Mouse (Mus musculus) heart, embryonic 14.5 days (tissue): ENCODE results near the gene Senp3. TPM values are rescaled to one million over a fixed set of nuclear protein-coding genes. Genes with fewer than 3 reads are reported as not detected.

Source experiments
- ATAC-seq: fragments of 200-750 bp; cut with Nextera tagmentation; 2 replicates; pipeline ENCODE4 v1.8.0; 2017; ENCODE audit warnings: low read depth, moderate TSS enrichment; ENCODE audit not compliant: insufficient number of reproducible peaks, insufficient read depth, low FRiP score
- H3K27ac ChIP-seq, 2 experiments: fragments of 200-500 bp in 1 of 2; fragments of 300-500 bp in 1 of 2; sonication (generic) in 1 of 2; replicated peaks in 1 of 2; 2 replicates each; pipeline ENCODE4 v1.5.1; 2012 to 2014; ENCODE audit warnings: low read depth in 2 of 2, low read length in 2 of 2, control low read depth in 1 of 2, mild to moderate bottlenecking in 1 of 2, mixed read lengths in 1 of 2; ENCODE audit not compliant: control insufficient read depth in 1 of 2, insufficient read depth in 1 of 2
- H3K27me3 ChIP-seq: fragments of 300-500 bp; sonication (generic); 2 replicates; pipeline ENCODE4 v1.6.1; 2014; ENCODE audit warnings: mild to moderate bottlenecking, low read length, control low read depth; ENCODE audit not compliant: control insufficient read depth, insufficient read depth
- H3K36me3 ChIP-seq: fragments of 300-500 bp; sonication (generic); 2 replicates; pipeline ENCODE4 v1.6.1; 2014; ENCODE audit warnings: mild to moderate bottlenecking, control low read depth, low read length, mixed read lengths; ENCODE audit not compliant: control insufficient read depth, insufficient read depth
- H3K4me1 ChIP-seq, 2 experiments: fragments of 200-500 bp in 1 of 2; fragments of 300-500 bp in 1 of 2; sonication (generic) in 1 of 2; 2 replicates each; pipeline ENCODE4 v1.6.1; 2012 to 2014; ENCODE audit warnings: low read length in 2 of 2, control low read depth in 1 of 2, mixed read lengths in 1 of 2; ENCODE audit not compliant: control insufficient read depth in 2 of 2, insufficient read depth in 2 of 2
- H3K4me2 ChIP-seq: fragments of 300-500 bp; sonication (generic); 2 replicates; pipeline ENCODE4 v1.6.1; 2014; ENCODE audit warnings: mild to moderate bottlenecking, low read length
- H3K4me3 ChIP-seq, 2 experiments: fragments of 200-500 bp in 1 of 2; fragments of 300-500 bp in 1 of 2; sonication (generic) in 1 of 2; 2 replicates each; pipeline ENCODE4 v1.5.1; 2012 to 2014; ENCODE audit warnings: low read length in 2 of 2, mild to moderate bottlenecking in 2 of 2, control low read depth in 1 of 2, low read depth in 1 of 2, moderate library complexity in 1 of 2; ENCODE audit not compliant: control insufficient read depth in 1 of 2, insufficient read depth in 1 of 2
- H3K9ac ChIP-seq: fragments of 300-500 bp; sonication (generic); 2 replicates; pipeline ENCODE4 v1.6.1; 2014; ENCODE audit warnings: mild to moderate bottlenecking, low read length
- H3K9me3 ChIP-seq: fragments of 300-500 bp; sonication (generic); 2 replicates; pipeline ENCODE4 v1.6.1; 2016; ENCODE audit warnings: low read length, control low read depth; ENCODE audit not compliant: control insufficient read depth
- WGBS: fragments of 180-500 bp; shearing (Covaris S2); extraction: QIAGEN DNeasy Blood & Tissue Kit; methylation state at CpG from one replicate; pipeline ENCODE4 v1.1.7; 2014; 5-methylcytosine and 5-hydroxymethylcytosine counted together
- polyA plus RNA-seq: library from polyadenylated mRNA; unstranded; fragments of >200 nt; fragmentation: Nextera tagmentation; extraction: Ambion mirVana; gene quantifications from 2 replicates; pipeline ENCODE4 v1.2.1, GENCODE M21; 2014

Gene Senp3
- polyA plus RNA-seq, 1 experiment from 2014 or later = 59.4 TPM

DNA sequence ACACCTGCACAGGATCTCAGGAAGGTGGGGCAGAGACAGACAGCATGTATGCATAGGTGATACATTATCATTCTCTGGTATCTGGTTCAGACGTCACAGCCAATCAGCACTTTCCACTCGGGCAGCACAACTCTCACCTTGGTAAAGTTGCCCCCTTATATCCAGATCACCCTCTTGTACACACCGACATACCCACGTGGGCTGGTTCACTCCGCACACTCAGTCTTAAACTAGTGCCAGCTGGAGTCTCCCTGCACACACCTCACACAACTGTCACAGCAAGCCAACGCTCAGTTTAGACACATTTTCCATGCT lies 13.1 kb upstream of the Senp3 start:
- 26% methylated on average over 6 of the region's 6 CpGs for WGBS
- ATAC-seq = 0 out of 2 replicates have a peak, but pooled peaks have one; percentile 2
- peak overlapping the region in 1 of 2 experiments; percentile 64; a peak in 1 of 4 replicates for H3K27ac ChIP-seq

DNA sequence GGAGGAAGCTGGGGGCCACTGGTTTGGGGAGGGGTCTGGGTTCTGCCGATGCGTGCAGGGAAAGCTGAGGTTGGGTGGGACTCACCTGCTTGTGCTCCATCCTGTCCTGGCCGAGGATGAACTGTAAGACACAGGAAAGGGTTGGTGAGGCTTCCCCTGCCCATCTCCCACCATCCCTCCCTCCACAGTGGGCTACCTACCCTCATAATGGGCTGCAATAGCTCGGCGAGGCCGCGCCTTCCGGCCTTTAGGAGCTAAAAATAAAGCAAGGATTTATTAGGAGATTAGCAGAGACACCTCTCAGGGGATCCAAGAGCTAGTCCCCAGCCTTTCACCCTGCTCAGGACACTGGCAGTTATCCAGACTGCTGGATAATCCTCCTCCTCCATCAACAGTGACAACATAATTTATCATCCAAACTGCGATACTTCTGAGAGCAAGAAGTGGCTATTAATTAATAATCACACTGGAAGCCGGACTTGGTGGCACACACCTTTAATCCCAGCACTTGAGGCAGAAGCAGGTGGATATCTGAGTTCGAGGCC lies 11.6 kb upstream of the Senp3 start:
- no peak for ATAC-seq

More for the DNA sequence above, 13.1 kb upstream of the Senp3 start:
- Histone ChIP-seq H3K4me1 (peaks cover 14 to 23% of the 10 kb centered on the region in 2 experiments), H3K4me2 (peak overlapping the region; percentile 93), H3K27me3 (no peaks in the 10 kb centered on the region), H3K4me3 (peak overlapping the region; percentile 57 to 60), H3K9me3 (no peaks in the 10 kb centered on the region), H3K9ac (peak overlapping the region; percentile 85), H3K36me3 (no peaks in the 10 kb centered on the region)

DNA sequence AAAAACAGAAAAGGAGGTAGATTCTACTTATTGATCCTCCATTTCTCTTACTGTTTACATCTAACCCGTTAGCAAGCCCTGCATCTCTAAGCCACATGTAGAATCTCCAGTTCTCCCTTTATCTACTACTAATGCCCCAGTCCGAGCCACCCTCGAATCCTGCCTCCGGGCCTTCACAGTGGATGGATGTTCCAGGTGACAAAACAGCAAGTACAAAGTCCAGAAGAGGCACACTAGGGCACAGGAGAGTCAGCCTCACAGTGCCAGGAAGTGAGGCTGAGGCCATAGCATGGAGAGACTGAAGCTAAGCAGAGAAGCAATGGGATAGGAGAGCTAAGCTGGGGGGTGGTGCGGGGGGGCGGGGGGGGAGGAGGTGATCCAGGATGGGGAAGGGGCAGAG lies 11.0 kb upstream of the Senp3 start:
- 83% methylated on average over 6 of the region's 6 CpGs for WGBS
- Histone ChIP-seq H3K27me3 (no peaks in the 10 kb centered on the region), H3K27ac (no peak overlapping the region), H3K9ac (no peak overlapping the region), H3K4me1 (peaks cover 10 to 16% of the 10 kb centered on the region in 2 experiments), H3K4me2 (no peak overlapping the region), H3K9me3 (no peaks in the 10 kb centered on the region), H3K36me3 (no peaks in the 10 kb centered on the region), H3K4me3 (no peak overlapping the region)
- no peak for ATAC-seq

More for the DNA sequence above, 11.6 kb upstream of the Senp3 start:
- Histone ChIP-seq H3K27ac (no peak overlapping the region), H3K9ac (no peak overlapping the region), H3K4me3 (no peak overlapping the region), H3K4me1 (peaks cover 10 to 16% of the 10 kb centered on the region in 2 experiments), H3K4me2 (no peak overlapping the region), H3K9me3 (no peaks in the 10 kb centered on the region), H3K36me3 (no peaks in the 10 kb centered on the region), H3K27me3 (no peaks in the 10 kb centered on the region)
- WGBS = 41% methylated on average over 11 of the region's 11 CpGs

DNA sequence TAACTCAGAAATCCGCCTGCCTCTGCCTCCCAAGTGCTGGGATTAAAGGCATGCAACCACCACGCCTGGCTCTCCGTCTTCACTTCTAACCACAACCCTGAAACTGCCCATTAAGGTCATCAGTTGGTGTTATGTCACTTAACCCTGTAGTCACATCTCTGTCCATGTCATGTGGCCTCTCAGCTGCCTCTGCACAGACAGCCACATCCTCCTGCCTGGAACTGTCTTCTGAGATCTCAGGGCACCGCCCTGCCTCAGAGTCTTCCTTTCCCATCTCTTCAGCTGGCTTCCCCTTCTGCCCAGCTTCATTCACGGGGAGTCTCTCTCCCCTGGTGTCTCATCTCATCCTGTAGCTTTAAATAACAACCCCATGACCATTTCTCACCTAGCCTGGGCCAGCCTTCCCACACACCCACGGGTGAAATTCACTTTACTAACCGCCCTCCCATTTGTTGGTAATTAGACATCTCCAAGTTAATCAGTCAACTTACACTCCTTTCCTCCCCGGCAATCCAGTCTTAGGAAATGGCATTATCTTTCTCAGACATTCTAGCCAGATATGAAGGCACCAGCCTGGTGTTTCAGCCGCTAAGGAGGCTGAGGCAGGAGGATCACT lies 10.4 kb upstream of the Senp3 start:
- WGBS = 69% methylated on average over 9 of the region's 9 CpGs
- Histone ChIP-seq H3K9me3 (no peaks in the 10 kb centered on the region), H3K27me3 (no peaks in the 10 kb centered on the region), H3K4me3 (no peak overlapping the region), H3K9ac (no peak overlapping the region), H3K36me3 (no peaks in the 10 kb centered on the region), H3K4me2 (no peak overlapping the region), H3K4me1 (peaks cover 10 to 16% of the 10 kb centered on the region in 2 experiments), H3K27ac (no peak overlapping the region)
- ATAC-seq = no peak

DNA sequence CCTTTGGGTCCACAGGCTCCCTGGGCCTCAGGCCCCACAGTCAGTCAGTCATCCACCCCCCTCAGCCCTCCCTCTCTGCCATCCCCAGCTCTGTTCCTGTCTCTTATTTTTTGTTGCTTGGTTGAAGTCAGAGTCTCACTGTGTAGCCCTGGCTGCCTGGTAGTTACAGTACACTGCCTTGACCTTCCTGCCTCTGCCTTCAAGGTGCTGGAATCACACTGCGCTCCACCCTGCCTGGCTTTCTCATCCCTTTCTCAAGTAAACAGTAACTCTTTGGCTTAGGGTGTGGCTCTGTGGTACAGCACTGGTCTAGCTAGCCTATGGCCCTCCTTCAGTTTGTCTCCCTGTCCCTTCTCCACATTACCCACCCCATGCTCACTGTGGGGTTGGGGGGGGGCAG lies 8.0 kb upstream of the Senp3 start:
- ATAC-seq = no peak
- H3K36me3 ChIP-seq = no peaks in the 10 kb centered on the region
- H3K9ac ChIP-seq = no peak overlapping the region
- WGBS = 95% methylated on average over 1 of the region's 1 CpGs
- H3K4me1 ChIP-seq = peaks cover 20 to 23% of the 10 kb centered on the region in 2 experiments
- no peaks in the 10 kb centered on the region for H3K9me3 ChIP-seq
- no peak overlapping the region for H3K4me3 ChIP-seq
- no peak overlapping the region for H3K27ac ChIP-seq
- no peaks in the 10 kb centered on the region for H3K27me3 ChIP-seq
- no peak overlapping the region for H3K4me2 ChIP-seq

DNA sequence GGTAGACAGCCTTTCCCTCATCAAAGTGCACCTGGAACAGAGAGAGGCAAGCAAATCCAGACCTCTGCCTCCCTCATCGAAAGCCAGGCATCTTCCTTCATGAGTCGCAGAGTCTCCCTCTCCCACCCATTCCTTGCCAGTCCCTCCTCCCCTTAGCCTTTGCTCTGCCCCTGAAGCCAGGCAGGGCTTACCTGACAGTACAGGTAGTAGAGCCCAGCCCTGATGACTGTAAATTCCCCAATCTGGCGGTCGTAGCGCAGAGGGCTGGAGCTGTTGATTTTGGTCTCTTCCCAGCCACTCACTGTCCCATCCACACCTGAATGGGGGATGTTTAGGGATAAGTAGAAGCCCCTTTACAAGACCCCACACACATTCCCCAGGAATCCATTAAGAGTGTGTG lies 5.2 kb upstream of the Senp3 start:
- Histone ChIP-seq H3K27me3 (no peaks in the 10 kb centered on the region), H3K4me2 (no peak overlapping the region), H3K27ac (peak overlapping the region in 1 of 2 experiments; percentile 86; a peak in 1 of 4 replicates), H3K9me3 (no peaks in the 10 kb centered on the region), H3K36me3 (no peaks in the 10 kb centered on the region), H3K9ac (peak overlapping the region; percentile 50; the same call in 1 of the 2 replicates), H3K4me3 (no peak overlapping the region), H3K4me1 (peaks cover 16 to 23% of the 10 kb centered on the region in 2 experiments)
- no peak for ATAC-seq
- 47% methylated on average over 5 of the region's 5 CpGs for WGBS

DNA sequence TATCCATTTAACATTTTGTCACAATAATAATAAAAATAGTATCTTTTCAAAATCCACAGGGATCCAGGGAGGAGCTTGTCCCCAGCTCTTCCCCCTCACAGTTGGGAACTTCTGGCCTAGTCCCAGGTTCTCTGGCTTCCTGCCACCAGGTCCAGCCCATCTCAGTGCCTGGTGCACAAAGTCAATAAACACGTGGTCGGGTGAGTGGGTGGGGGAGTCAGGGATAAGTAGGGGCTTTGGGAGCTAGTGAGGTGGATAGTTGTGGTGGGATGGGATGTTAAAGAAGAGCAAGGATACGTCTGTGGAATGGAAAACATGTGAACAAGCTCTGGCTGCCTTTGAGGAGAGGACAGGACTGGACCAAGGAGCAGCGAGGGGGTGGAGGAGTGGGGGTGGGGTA lies 4.5 kb upstream of the Senp3 start:
- H3K9ac ChIP-seq = no peak overlapping the region
- peak overlapping the region; percentile 43 for H3K4me2 ChIP-seq
- ATAC-seq = no peak
- 9% methylated on average over 4 of the region's 4 CpGs for WGBS
- H3K4me3 ChIP-seq = no peak overlapping the region
- no peaks in the 10 kb centered on the region for H3K9me3 ChIP-seq
- peaks cover 16 to 23% of the 10 kb centered on the region in 2 experiments for H3K4me1 ChIP-seq
- no peaks in the 10 kb centered on the region for H3K27me3 ChIP-seq
- no peaks in the 10 kb centered on the region for H3K36me3 ChIP-seq
- peak overlapping the region in 1 of 2 experiments; percentile 86; a peak in 2 of 4 replicates for H3K27ac ChIP-seq
